Mouse (Mus musculus) cerebellum, postnatal 4 days (tissue): Measurements from ENCODE around the gene Bach1.

ENCODE experiments used
- DNase-seq, 2 experiments: peaks; one replicate each; pipeline ENCODE4 v3.0.0; 2022; ENCODE audit warnings: low spot score in 2 of 2, mixed read lengths in 1 of 2

Bach1 gene

GRCm38 (mm10) chr16:87737842-87738639 lies 39.3 kb downstream of the Bach1 start:
- DNase-seq = no peak

- no peak for DNase-seq
Observed at GRCm38 (mm10) chr16:87741034-87741715, 42.4 kb downstream of the Bach1 start.

- no peak for DNase-seq
Observed at GRCm38 (mm10) chr16:87743661-87744060, 44.9 kb downstream of the Bach1 start.

GRCm38 (mm10) chr16:87744338-87744737 lies 45.6 kb downstream of the Bach1 start:
- no peak for DNase-seq

- no peak for DNase-seq
Observed at GRCm38 (mm10) chr16:87745192-87745945, 46.6 kb downstream of the Bach1 start.

- peak; percentile 44 to 60 for DNase-seq
Observed at GRCm38 (mm10) chr16:87746728-87747127, 48.0 kb downstream of the Bach1 start.

- no peak for DNase-seq
Observed at GRCm38 (mm10) chr16:87751243-87751642, 52.5 kb downstream of the Bach1 start.

- no peak for DNase-seq
Observed at GRCm38 (mm10) chr16:87752482-87752881, 53.7 kb downstream of the Bach1 start.

GRCm38 (mm10) chr16:87754858-87755257 lies 56.1 kb downstream of the Bach1 start:
- DNase-seq = peak in 1 of 2 experiments; percentile 46

GRCm38 (mm10) chr16:87755915-87756314 lies 57.2 kb downstream of the Bach1 start:
- no peak for DNase-seq

- DNase-seq = no peak
Observed at GRCm38 (mm10) chr16:87758016-87758415, 59.3 kb downstream of the Bach1 start.

GRCm38 (mm10) chr16:87764668-87765109 lies 65.9 kb downstream of the Bach1 start:
- no peak for DNase-seq

- DNase-seq = no peak
Observed at GRCm38 (mm10) chr16:87765984-87766383, 67.2 kb downstream of the Bach1 start.

- no peak for DNase-seq
Observed at GRCm38 (mm10) chr16:87770576-87770975, 71.8 kb downstream of the Bach1 start.

GRCm38 (mm10) chr16:87771926-87772325 lies 73.2 kb downstream of the Bach1 start:
- no peak for DNase-seq

GRCm38 (mm10) chr16:87774398-87774797 lies 75.7 kb downstream of the Bach1 start:
- no peak for DNase-seq

- DNase-seq = no peak
Observed at GRCm38 (mm10) chr16:87777373-87777772, 78.6 kb downstream of the Bach1 start.

GRCm38 (mm10) chr16:87781637-87782036 lies 82.9 kb downstream of the Bach1 start:
- no peak for DNase-seq
